In the genomic region with DNA sequence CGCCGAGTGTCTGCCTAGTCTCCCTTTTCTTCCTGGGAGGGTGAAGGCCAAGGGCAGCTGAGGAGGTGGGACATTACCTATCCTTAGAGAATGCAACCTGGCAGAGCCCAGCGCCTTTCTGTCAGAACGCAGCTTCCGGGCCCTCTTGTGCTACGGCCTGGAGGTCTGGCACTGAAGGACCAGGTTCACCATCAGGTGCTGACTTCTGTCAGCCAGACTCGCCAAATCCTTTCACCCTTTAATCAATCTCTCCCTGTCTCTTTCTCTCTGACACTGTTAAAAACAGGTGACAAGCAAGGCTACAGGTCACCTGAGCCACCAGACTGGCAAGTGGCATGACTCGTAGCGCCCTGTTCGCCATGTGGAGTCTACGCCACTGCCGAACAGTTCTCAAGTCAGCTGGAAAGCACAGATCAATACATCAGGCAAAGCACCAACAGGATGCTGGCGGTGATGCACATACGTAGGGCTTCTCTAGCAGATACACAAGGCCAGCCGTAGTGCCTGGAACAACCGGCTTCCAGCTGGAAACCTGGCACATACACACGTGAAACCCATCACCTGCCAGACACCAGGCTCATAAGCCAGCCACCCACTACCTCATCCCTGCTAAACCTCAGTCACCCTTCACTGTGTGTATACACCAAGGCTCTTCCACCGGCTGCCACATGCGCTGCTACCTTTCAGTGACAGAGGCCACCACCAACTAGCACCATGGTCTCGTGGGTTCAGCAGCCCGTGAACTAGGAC, we compare ENCODE assay signal across 25 mouse cellular contexts. TPM values are rescaled to one million over a fixed set of nuclear protein-coding genes. Genes with fewer than 3 reads are reported as not detected.
DNase-seq lines count a peak whose midpoint lies in the region; ATAC-seq and TF ChIP-seq lines count a peak whose summit lies in the region.
"Had no signal": no experiment of that assay in that cellular context is flagged by ENCODE, and none has a peak within 500 bp of the region (broad histone marks: within the 10 kb centered on the region; RNA-seq: fewer than 3 reads in every experiment).

No protein-coding gene starts in this region.

- H3K4me2 ChIP-seq in liver, embryonic 14.5 days (ENCODE audit: low read depth), result no peak overlapping the region
- no peak overlapping the region for H3K4me2 ChIP-seq in liver, embryonic 11.5 days
- H3K4me2 ChIP-seq in midbrain, postnatal 0 days (ENCODE audit: low read depth, low read length, poor library complexity, severe bottlenecking), result no peak overlapping the region
- H3K4me2 ChIP-seq in forebrain, embryonic 16.5 days (ENCODE audit: low read length), result no peak overlapping the region
- H3K4me2 ChIP-seq: embryonic facial prominence, embryonic 12.5 days; embryonic facial prominence, embryonic 15.5 days; heart, embryonic 12.5 days; heart, embryonic 15.5 days; hindbrain, embryonic 13.5 days had no signal

- peaks cover 0 to 13% of the 10 kb centered on the region in 2 experiments; a peak in 3 of 4 replicates for H3K4me1 ChIP-seq in liver, embryonic 14.5 days (replicated peaks; ENCODE audit: control insufficient read depth in 2 of 2, insufficient read depth in 2 of 2, low read length in 1 of 2)
- peaks cover 14% of the 10 kb centered on the region for H3K4me1 ChIP-seq in liver, embryonic 11.5 days (replicated peaks; ENCODE audit: control insufficient read depth, insufficient read depth, low read length)
- peaks cover 6% of the 10 kb centered on the region; the same call in 1 of the 2 replicates for H3K4me1 ChIP-seq in midbrain, postnatal 0 days (ENCODE audit: insufficient read depth, low read length)
- H3K4me1 ChIP-seq in forebrain, embryonic 16.5 days (replicated peaks; ENCODE audit: control insufficient read depth, insufficient read depth, low read length), result peaks cover 17% of the 10 kb centered on the region

- H3K9ac ChIP-seq in liver, embryonic 14.5 days (replicated peaks), result no peak overlapping the region
- H3K9ac ChIP-seq in liver, embryonic 11.5 days (ENCODE audit: low read depth, low read length), result no peak overlapping the region
- H3K9ac ChIP-seq in midbrain, postnatal 0 days (replicated peaks; ENCODE audit: low read length, poor library complexity, severe bottlenecking), result no peak overlapping the region
- H3K9ac ChIP-seq in forebrain, embryonic 16.5 days (replicated peaks; ENCODE audit: low read depth, low read length), result no peak overlapping the region
- H3K9ac ChIP-seq: embryonic facial prominence, embryonic 12.5 days; embryonic facial prominence, embryonic 15.5 days; heart, embryonic 12.5 days; heart, embryonic 15.5 days; hindbrain, embryonic 13.5 days had no signal

- TF ChIP-seq CTCF in liver, embryonic 14.5 days (IDR thresholded peaks at IDR 0.05; ENCODE audit: low read depth), result 0 out of 2 replicates have a peak, but pooled peaks have one; percentile 6
- TF ChIP-seq CTCF in midbrain, postnatal 0 days (IDR thresholded peaks at IDR 0.05), result no peak

- ATAC-seq in cerebellum, adult (ENCODE audit: insufficient number of reproducible peaks, low FRiP score, low TSS enrichment), result no peak
- no peak for ATAC-seq in liver, embryonic 14.5 days (ENCODE audit: insufficient read depth)
- no peak for ATAC-seq in liver, embryonic 11.5 days (replicated peaks; ENCODE audit: low FRiP score)
- no peak for ATAC-seq in midbrain, postnatal 0 days (ENCODE audit: low FRiP score)
- ATAC-seq in forebrain, embryonic 16.5 days, result no peak
- ATAC-seq: activated CD4-positive, CD25-positive, alpha-beta regulatory T cell, adult 4 months; forebrain, embryonic 14.5 days; hindbrain, embryonic 16.5 days; intestine, embryonic 16.5 days had no signal

- WGBS in liver, embryonic 14.5 days (ENCODE audit: insufficient replicate concordance), result 85% methylated on average over 21 of the region's 21 CpGs
- WGBS in liver, embryonic 11.5 days, result 94% methylated on average over 21 of the region's 21 CpGs
- WGBS in midbrain, postnatal 0 days, result 93% methylated on average over 21 of the region's 21 CpGs
- WGBS in forebrain, embryonic 16.5 days, result 89% methylated on average over 21 of the region's 21 CpGs

- no peak overlapping the region for H3K27ac ChIP-seq in liver, embryonic 14.5 days
- H3K27ac ChIP-seq in liver, embryonic 11.5 days (ENCODE audit: low read depth, low read length), result no peak overlapping the region
- H3K27ac ChIP-seq in midbrain, postnatal 0 days (ENCODE audit: low read depth, low read length), result no peak overlapping the region
- H3K27ac ChIP-seq in forebrain, embryonic 16.5 days (ENCODE audit: low read length), result no peak overlapping the region
- H3K27ac ChIP-seq: embryonic facial prominence, embryonic 12.5 days; embryonic facial prominence, embryonic 15.5 days; heart, embryonic 15.5 days; hindbrain, embryonic 10.5 days; hindbrain, embryonic 13.5 days had no signal

- no peak overlapping the region for H3K4me3 ChIP-seq in liver, embryonic 14.5 days (ENCODE audit: insufficient read depth in 1 of 2, low read depth in 2 of 2, low read length in 2 of 2)
- no peak overlapping the region for H3K4me3 ChIP-seq in liver, embryonic 11.5 days (ENCODE audit: low read depth, low read length)
- H3K4me3 ChIP-seq in midbrain, postnatal 0 days (ENCODE audit: low read depth, low read length), result no peak overlapping the region
- H3K4me3 ChIP-seq in forebrain, embryonic 16.5 days (replicated peaks; ENCODE audit: low read length), result no peak overlapping the region
- H3K4me3 ChIP-seq: embryonic facial prominence, embryonic 12.5 days; embryonic facial prominence, embryonic 15.5 days; heart, embryonic 12.5 days; heart, embryonic 15.5 days; hindbrain, embryonic 10.5 days; hindbrain, embryonic 13.5 days had no signal

- H3K36me3 ChIP-seq in liver, embryonic 14.5 days (replicated peaks; ENCODE audit: control insufficient read depth, insufficient read depth, low read depth), result peaks cover 5% of the 10 kb centered on the region; the same call in 1 of the 2 replicates
- peaks cover 37% of the 10 kb centered on the region for H3K36me3 ChIP-seq in liver, embryonic 11.5 days (ENCODE audit: control insufficient read depth, insufficient read depth, low read length)
- peaks cover 49% of the 10 kb centered on the region for H3K36me3 ChIP-seq in midbrain, postnatal 0 days (ENCODE audit: insufficient read depth, low read length)
- H3K36me3 ChIP-seq in forebrain, embryonic 16.5 days (ENCODE audit: control insufficient read depth, insufficient read depth), result peaks cover 5% of the 10 kb centered on the region; the same call in 1 of the 2 replicates

- H3K27me3 ChIP-seq in liver, embryonic 14.5 days (ENCODE audit: control insufficient read depth, insufficient read depth, low read length), result no peaks in the 10 kb centered on the region
- H3K27me3 ChIP-seq in liver, embryonic 11.5 days (replicated peaks; ENCODE audit: control insufficient read depth, insufficient read depth, low read length), result no peaks in the 10 kb centered on the region
- H3K27me3 ChIP-seq in midbrain, postnatal 0 days (ENCODE audit: insufficient read depth, low read length), result no peaks in the 10 kb centered on the region
- no peaks in the 10 kb centered on the region for H3K27me3 ChIP-seq in forebrain, embryonic 16.5 days (replicated peaks; ENCODE audit: control insufficient read depth, insufficient read depth, low read length)
- H3K27me3 ChIP-seq: embryonic facial prominence, embryonic 12.5 days; embryonic facial prominence, embryonic 15.5 days; heart, embryonic 12.5 days; heart, embryonic 15.5 days; hindbrain, embryonic 13.5 days had no signal

- peak; percentile 45 for DNase-seq in cerebellum, adult 11 months
- no peak for DNase-seq in liver, embryonic 14.5 days (ENCODE audit: low read depth in 3 of 3, low spot score in 3 of 3)
- no peak for DNase-seq in liver, embryonic 11.5 days (ENCODE audit: low spot score)
- peak; percentile 40 for DNase-seq in cerebellum, adult 8-10 months
- peak; percentile 74 to 75 for DNase-seq in cerebellum, postnatal 14 days
- DNase-seq in midbrain, postnatal 0 days (ENCODE audit: low spot score), result no peak
- DNase-seq: adrenal gland, adult 8-10 months; adrenal gland, postnatal 25 days; gastrocnemius, postnatal 25 days; heart, adult 18-20 months; heart, postnatal 10 days; heart, postnatal 36 days; kidney, adult 18-20 months had no signal

- no peak for TF ChIP-seq EP300 in liver, embryonic 14.5 days (IDR thresholded peaks at IDR 0.05; ENCODE audit: low read depth)

- no peaks in the 10 kb centered on the region for H3K9me3 ChIP-seq in liver, embryonic 14.5 days (ENCODE audit: control insufficient read depth, low read length)
- H3K9me3 ChIP-seq in liver, embryonic 11.5 days (ENCODE audit: control insufficient read depth, low read length), result no peaks in the 10 kb centered on the region
- H3K9me3 ChIP-seq in midbrain, postnatal 0 days (ENCODE audit: low read length), result no peaks in the 10 kb centered on the region
- H3K9me3 ChIP-seq in forebrain, embryonic 16.5 days (ENCODE audit: control insufficient read depth, low read length), result no peaks in the 10 kb centered on the region
- H3K9me3 ChIP-seq: embryonic facial prominence, embryonic 12.5 days; embryonic facial prominence, embryonic 15.5 days; heart, embryonic 12.5 days; heart, embryonic 15.5 days; hindbrain, embryonic 10.5 days; hindbrain, embryonic 13.5 days had no signal

RNA-seq across cellular contexts. Expression of a gene that starts 4.2 kb away (rescaled TPM):
- polyA plus RNA-seq in liver, embryonic 14.5 days (2012; rRNA removed), result 34.1 and 39.1 TPM in 2 replicates
- polyA plus RNA-seq in liver, embryonic 14.5 days (2014; fragmentation: Nextera tagmentation; extraction: Ambion mirVana), result 11.7 and 15.6 TPM in 2 replicates
- polyA plus RNA-seq in liver, embryonic 11.5 days (2014; fragmentation: Nextera tagmentation; extraction: Ambion mirVana), result 22.9 and 24.3 TPM in 2 replicates
- total RNA-seq in midbrain, postnatal 0 days (2014; rRNA removed), result 80.0 and 119 TPM in 2 replicates
- 24.1 and 26.7 TPM in 2 replicates for polyA plus RNA-seq in midbrain, postnatal 0 days (2015; fragmentation: Nextera tagmentation; extraction: Ambion mirVana)
- 22.9 and 29.4 TPM in 2 replicates for polyA plus RNA-seq in forebrain, embryonic 16.5 days (2015; fragmentation: Nextera tagmentation; extraction: Ambion mirVana)

RNA-seq across cellular contexts. Expression of a gene that starts 19.5 kb away (rescaled TPM):
- polyA plus RNA-seq in liver, embryonic 14.5 days (2012; rRNA removed), result 6.1 and 7.5 TPM in 2 replicates
- polyA plus RNA-seq in liver, embryonic 14.5 days (2014; fragmentation: Nextera tagmentation; extraction: Ambion mirVana), result 7.2 and 9.6 TPM in 2 replicates
- polyA plus RNA-seq in liver, embryonic 11.5 days (2014; fragmentation: Nextera tagmentation; extraction: Ambion mirVana), result 30.8 and 35.0 TPM in 2 replicates
- total RNA-seq in midbrain, postnatal 0 days (2014; rRNA removed), result 21.9 and 24.5 TPM in 2 replicates
- 13.4 and 14.2 TPM in 2 replicates for polyA plus RNA-seq in midbrain, postnatal 0 days (2015; fragmentation: Nextera tagmentation; extraction: Ambion mirVana)
- polyA plus RNA-seq in forebrain, embryonic 16.5 days (2015; fragmentation: Nextera tagmentation; extraction: Ambion mirVana), result 24.5 TPM in 2 replicates

Comparison
In these comparisons a context has a peak if more than half of its experiments do, and no peak if none do; other contexts are left out.
1. DNase-seq: peak in cerebellum, adult 11 months (single experiment), cerebellum, adult 8-10 months (single experiment) and cerebellum, postnatal 14 days (2 of 2); none in liver, embryonic 14.5 days (0 of 3), liver, embryonic 11.5 days (single experiment) and midbrain, postnatal 0 days (single experiment).